Mouse (Mus musculus) kidney, embryonic 16.5 days (tissue): Measurements from ENCODE around the gene Cdhr2. TPM values are rescaled to one million over a fixed set of nuclear protein-coding genes. Genes with fewer than 3 reads are reported as not detected.

Experiments
- ATAC-seq: fragments of 200-750 bp; cut with Nextera tagmentation; 2 replicates; pipeline ENCODE4 v1.8.0; 2017; ENCODE audit warnings: moderate TSS enrichment; ENCODE audit not compliant: low FRiP score, low TSS enrichment
- H3K27ac ChIP-seq: fragments of 300-500 bp; sonication (generic); 2 replicates; pipeline ENCODE4 v1.5.1; 2014; ENCODE audit warnings: low read length
- H3K27me3 ChIP-seq: fragments of 300-500 bp; sonication (generic); 2 replicates; pipeline ENCODE4 v1.6.1; 2014; ENCODE audit warnings: low read length, control low read depth, mixed read lengths; ENCODE audit not compliant: insufficient read depth
- H3K36me3 ChIP-seq: fragments of 300-500 bp; sonication (generic); 2 replicates; pipeline ENCODE4 v1.6.1; 2014; ENCODE audit warnings: low read length, control low read depth, mixed read lengths; ENCODE audit not compliant: insufficient read depth
- H3K4me1 ChIP-seq: fragments of 300-500 bp; sonication (generic); 2 replicates; pipeline ENCODE4 v1.6.1; 2014; ENCODE audit warnings: low read length, control low read depth, mixed read lengths; ENCODE audit not compliant: insufficient read depth
- H3K4me2 ChIP-seq: fragments of 300-500 bp; sonication (generic); replicated peaks from 2 replicates; pipeline ENCODE4 v1.6.1; 2014; ENCODE audit warnings: low read depth, low read length
- H3K4me3 ChIP-seq: fragments of 300-500 bp; sonication (generic); 2 replicates; pipeline ENCODE4 v1.5.1; 2014; ENCODE audit warnings: mild to moderate bottlenecking, low read length
- H3K9ac ChIP-seq: fragments of 300-500 bp; sonication (generic); replicated peaks from 2 replicates; pipeline ENCODE4 v1.6.1; 2014; ENCODE audit warnings: low read length
- H3K9me3 ChIP-seq: fragments of 300-500 bp; sonication (generic); 2 replicates; pipeline ENCODE4 v1.6.1; 2016; ENCODE audit warnings: low read length, control low read depth
- WGBS: fragments of 180-500 bp; shearing (Covaris S2); extraction: QIAGEN DNeasy Blood & Tissue Kit; methylation state at CpG from one replicate; pipeline ENCODE4 v1.1.7; 2014; 5-methylcytosine and 5-hydroxymethylcytosine counted together
- polyA plus RNA-seq: library from polyadenylated mRNA; unstranded; fragments of >200 nt; fragmentation: Nextera tagmentation; extraction: Ambion mirVana; gene quantifications from 2 replicates; pipeline ENCODE4 v1.2.1, GENCODE M21; 2015

The Cdhr2 gene
- polyA plus RNA-seq, 1 experiment from 2014 or later = 8.6 TPM

GRCm38 (mm10) chr13:54749061-54749863 lies 48.0 kb downstream of the Cdhr2 start:
- Histone ChIP-seq H3K9me3 (no peaks in the 10 kb centered on the region), H3K4me1 (peaks cover 5% of the 10 kb centered on the region), H3K4me3 (peak overlapping the region; percentile 57), H3K36me3 (no peaks in the 10 kb centered on the region), H3K27me3 (peaks cover 37% of the 10 kb centered on the region), H3K4me2 (peak overlapping the region; percentile 95), H3K9ac (no peak overlapping the region), H3K27ac (no peak overlapping the region)
- ATAC-seq = peak; percentile 90
- WGBS = 2% methylated on average over 64 of the region's 100 CpGs

GRCm38 (mm10) chr13:54749864-54750411 lies 48.7 kb downstream of the Cdhr2 start, which contains the start of gene Gprin1:
Gene Gprin1 (minus strand): TSS chr13:54749874.
- peaks cover 42% of the 10 kb centered on the region for H3K27me3 ChIP-seq
- H3K27ac ChIP-seq = no peak within 1 kb of the TSS
- H3K9me3 ChIP-seq = no peaks in the 10 kb centered on the region
- WGBS = 2% methylated on average over 29 of the region's 29 CpGs
- H3K4me1 ChIP-seq = peaks cover 5% of the 10 kb centered on the region
- peak within 1 kb of the TSS; percentile 57 for H3K4me3 ChIP-seq
- no peaks in the 10 kb centered on the region for H3K36me3 ChIP-seq
- no peak within 1 kb of the TSS for H3K9ac ChIP-seq
- H3K4me2 ChIP-seq = peak within 1 kb of the TSS; percentile 95
- ATAC-seq = 0 out of 2 replicates have a peak, but pooled peaks have one; percentile 29

GRCm38 (mm10) chr13:54750699-54751098 lies 49.4 kb downstream of the Cdhr2 start:
- Histone ChIP-seq H3K36me3 (no peaks in the 10 kb centered on the region), H3K27me3 (peaks cover 48% of the 10 kb centered on the region), H3K4me1 (peaks cover 5% of the 10 kb centered on the region), H3K9me3 (no peaks in the 10 kb centered on the region), H3K4me3 (no peak overlapping the region), H3K4me2 (no peak overlapping the region), H3K27ac (no peak overlapping the region), H3K9ac (no peak overlapping the region)
- 3% methylated on average over 8 of the region's 8 CpGs for WGBS
- no peak for ATAC-seq

- Histone ChIP-seq H3K4me2 (no peak overlapping the region), H3K4me3 (no peak overlapping the region), H3K9me3 (no peaks in the 10 kb centered on the region), H3K4me1 (peaks cover 6% of the 10 kb centered on the region), H3K27ac (no peak overlapping the region), H3K36me3 (no peaks in the 10 kb centered on the region), H3K27me3 (peaks cover 47% of the 10 kb centered on the region), H3K9ac (no peak overlapping the region)
- no peak for ATAC-seq
- 77% methylated on average over 10 of the region's 10 CpGs for WGBS
Observed at GRCm38 (mm10) chr13:54752656-54753055, 51.4 kb downstream of the Cdhr2 start.

GRCm38 (mm10) chr13:54753733-54754132 lies 52.5 kb downstream of the Cdhr2 start:
- no peak for ATAC-seq
- Histone ChIP-seq H3K27ac (no peak overlapping the region), H3K4me1 (peaks cover 16% of the 10 kb centered on the region), H3K9me3 (no peaks in the 10 kb centered on the region), H3K9ac (no peak overlapping the region), H3K4me3 (no peak overlapping the region), H3K27me3 (peaks cover 40% of the 10 kb centered on the region), H3K36me3 (no peaks in the 10 kb centered on the region), H3K4me2 (no peak overlapping the region)
- 62% methylated on average over 6 of the region's 6 CpGs for WGBS

GRCm38 (mm10) chr13:54754169-54755080 lies 53.2 kb downstream of the Cdhr2 start:
- H3K36me3 ChIP-seq = no peaks in the 10 kb centered on the region
- no peak overlapping the region for H3K4me2 ChIP-seq
- no peak overlapping the region for H3K9ac ChIP-seq
- H3K9me3 ChIP-seq = no peaks in the 10 kb centered on the region
- 43% methylated on average over 12 of the region's 12 CpGs for WGBS
- ATAC-seq = no peak
- peaks cover 40% of the 10 kb centered on the region for H3K27me3 ChIP-seq
- H3K4me1 ChIP-seq = peaks cover 21% of the 10 kb centered on the region
- no peak overlapping the region for H3K4me3 ChIP-seq
- no peak overlapping the region for H3K27ac ChIP-seq

GRCm38 (mm10) chr13:54755201-54755830 lies 54.1 kb downstream of the Cdhr2 start:
- H3K4me2 ChIP-seq = no peak overlapping the region
- H3K27ac ChIP-seq = no peak overlapping the region
- ATAC-seq = no peak
- no peak overlapping the region for H3K9ac ChIP-seq
- H3K36me3 ChIP-seq = no peaks in the 10 kb centered on the region
- no peaks in the 10 kb centered on the region for H3K9me3 ChIP-seq
- peaks cover 16% of the 10 kb centered on the region for H3K4me1 ChIP-seq
- H3K27me3 ChIP-seq = peaks cover 40% of the 10 kb centered on the region
- WGBS = 35% methylated on average over 9 of the region's 9 CpGs
- H3K4me3 ChIP-seq = no peak overlapping the region

GRCm38 (mm10) chr13:54756156-54756712 lies 55.0 kb downstream of the Cdhr2 start:
- WGBS = 88% methylated on average over 8 of the region's 8 CpGs
- Histone ChIP-seq H3K36me3 (no peaks in the 10 kb centered on the region), H3K27me3 (peaks cover 41% of the 10 kb centered on the region), H3K27ac (no peak overlapping the region), H3K9ac (no peak overlapping the region), H3K4me3 (no peak overlapping the region), H3K4me1 (peaks cover 16% of the 10 kb centered on the region), H3K4me2 (no peak overlapping the region), H3K9me3 (no peaks in the 10 kb centered on the region)
- ATAC-seq = no peak
